Mouse (Mus musculus): ENCODE measurements around the gene Iqcj. TPM values are rescaled to one million over a fixed set of nuclear protein-coding genes. Genes with fewer than 3 reads are reported as not detected.
"Not testable (repeated sequence)": the region's sequence is repeated elsewhere in the genome, so short reads cannot be mapped to it uniquely, and the experiment has no call there.

Gene Iqcj
- polyA plus RNA-seq, 1 experiment: not detected

DNA sequence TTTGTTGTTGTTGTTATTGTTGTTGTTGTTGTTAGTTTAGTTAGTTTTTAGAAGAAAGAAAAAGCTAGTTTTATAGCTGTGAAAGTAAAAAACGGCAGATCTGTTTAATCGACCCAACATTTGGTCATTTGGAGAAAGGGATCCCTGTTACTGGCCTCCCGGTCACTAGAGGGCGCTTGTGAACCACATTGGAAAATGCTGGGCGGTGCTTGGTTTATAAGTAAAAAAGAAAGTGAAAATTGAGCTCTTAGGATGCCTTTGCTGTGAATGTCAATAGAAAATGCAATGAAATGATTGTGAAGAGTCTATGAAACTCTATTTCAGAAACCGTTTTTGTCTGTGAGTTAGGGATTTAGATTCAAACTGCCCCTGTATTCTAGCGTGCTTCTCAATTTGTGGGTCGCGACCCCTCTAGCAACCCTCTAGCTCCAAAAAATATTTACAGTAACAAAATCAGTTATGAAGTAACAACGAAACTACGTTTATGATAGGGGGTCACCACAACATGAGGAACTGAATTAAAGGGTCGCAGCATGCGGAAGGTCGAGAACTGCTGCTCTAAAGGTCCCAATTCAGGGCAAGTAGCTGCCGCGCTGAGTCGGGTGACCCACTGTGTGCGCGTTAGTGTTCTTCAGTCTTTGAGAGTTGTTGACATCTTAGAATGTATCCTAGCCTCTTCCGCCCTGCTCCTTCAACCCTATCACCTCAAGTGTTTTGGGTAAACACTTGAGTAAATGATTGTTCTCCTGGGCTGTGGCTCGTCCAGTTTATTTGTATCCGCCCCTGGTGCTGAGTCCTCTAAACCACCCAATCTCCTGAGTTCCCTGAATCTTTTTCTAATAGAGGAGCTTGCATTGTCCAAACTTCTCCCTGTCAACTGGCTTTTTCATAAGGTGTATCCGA lies 164.6 kb downstream of the Iqcj start:
- WGBS: 34% methylated on average over 23 of the region's 23 CpGs
- H3K4me1 ChIP-seq (ENCODE audit: control insufficient read depth, insufficient read depth, low read length): no peaks in the 10 kb centered on the region
- DNase-seq: peak; percentile 79
- TF ChIP-seq POLR2A (IDR thresholded peaks at IDR 0.05; ENCODE audit: borderline replicate concordance, extremely low read depth, low read depth, low read length): no peak
- peak; percentile 74 for TF ChIP-seq CTCF (IDR thresholded peaks at IDR 0.05; ENCODE audit: insufficient read depth, low read length)
- H3K4me3 ChIP-seq (replicated peaks; ENCODE audit: extremely low read depth, low read depth, low read length): peak overlapping the region; percentile 56

- Histone ChIP-seq H3K4me1 (ENCODE audit: control insufficient read depth, insufficient read depth, low read length) (no peaks in the 10 kb centered on the region), H3K4me3 (replicated peaks; ENCODE audit: extremely low read depth, low read depth, low read length) (no peak overlapping the region)
- 51% methylated on average over 2 of the region's 2 CpGs for WGBS
- DNase-seq: peak; percentile 17
- TF ChIP-seq CTCF (IDR thresholded peaks at IDR 0.05; ENCODE audit: insufficient read depth, low read length): peak; percentile 34
- no peak for TF ChIP-seq POLR2A (IDR thresholded peaks at IDR 0.05; ENCODE audit: borderline replicate concordance, extremely low read depth, low read depth, low read length)
Measured at GRCm38 (mm10) chr3:68059162-68059800, 167.3 kb downstream of the Iqcj start.

- no peak within 1 kb of the TSS for H3K4me3 ChIP-seq (replicated peaks; ENCODE audit: extremely low read depth, low read depth, low read length)
- DNase-seq: peak; percentile 12
- no peak for TF ChIP-seq CTCF (IDR thresholded peaks at IDR 0.05; ENCODE audit: insufficient read depth, low read length)
- TF ChIP-seq POLR2A (IDR thresholded peaks at IDR 0.05; ENCODE audit: borderline replicate concordance, extremely low read depth, low read depth, low read length): no peak
- 29% methylated on average over 12 of the region's 12 CpGs for WGBS
- H3K4me1 ChIP-seq (ENCODE audit: control insufficient read depth, insufficient read depth, low read length): no peaks in the 10 kb centered on the region
Measured at GRCm38 (mm10) chr3:68064731-68065130, 172.7 kb downstream of the Iqcj start, which contains the start of gene Schip1. Gene Schip1, plus strand, starts transcription at chr3:68064802.

GRCm38 (mm10) chr3:68071395-68072386 lies 179.7 kb downstream of the Iqcj start:
- H3K4me1 ChIP-seq (ENCODE audit: control insufficient read depth, insufficient read depth, low read length): no peaks in the 10 kb centered on the region
- no peak for TF ChIP-seq CTCF (IDR thresholded peaks at IDR 0.05; ENCODE audit: insufficient read depth, low read length)
- no peak for TF ChIP-seq POLR2A (IDR thresholded peaks at IDR 0.05; ENCODE audit: borderline replicate concordance, extremely low read depth, low read depth, low read length)

GRCm38 (mm10) chr3:68077406-68077805 lies 185.4 kb downstream of the Iqcj start:
- 66% methylated on average over 4 of the region's 4 CpGs for WGBS

More at GRCm38 (mm10) chr3:68071395-68072386, 179.7 kb downstream of the Iqcj start:
- 67% methylated on average over 9 of the region's 9 CpGs for WGBS
- no peak overlapping the region for H3K4me3 ChIP-seq (replicated peaks; ENCODE audit: extremely low read depth, low read depth, low read length)
- DNase-seq: no peak

DNA sequence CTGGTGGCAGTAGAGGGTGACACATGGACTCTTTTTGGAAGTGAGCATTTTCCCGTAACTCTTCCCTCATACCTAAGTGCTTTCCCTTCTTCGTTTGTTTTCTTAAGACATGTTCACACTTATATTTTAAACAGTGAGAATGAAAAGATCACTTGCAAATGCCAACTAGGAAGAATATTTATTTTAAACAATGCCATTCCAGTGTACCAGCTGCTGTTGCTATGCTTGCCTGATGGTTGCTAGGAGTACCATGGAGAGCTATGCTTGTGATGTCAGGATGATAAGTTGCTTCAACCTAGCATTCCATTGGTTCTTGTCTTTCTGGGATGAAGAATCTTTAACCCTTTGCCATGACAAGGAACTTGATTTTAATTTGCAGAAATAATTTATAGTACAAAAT lies 193.0 kb downstream of the Iqcj start:
- no peak for DNase-seq
- no peak for TF ChIP-seq CTCF (IDR thresholded peaks at IDR 0.05; ENCODE audit: insufficient read depth, low read length)
- no peak for TF ChIP-seq POLR2A (IDR thresholded peaks at IDR 0.05; ENCODE audit: borderline replicate concordance, extremely low read depth, low read depth, low read length)
- H3K4me1 ChIP-seq (ENCODE audit: control insufficient read depth, insufficient read depth, low read length): no peaks in the 10 kb centered on the region
- 70% methylated on average over 2 of the region's 2 CpGs for WGBS
- no peak overlapping the region for H3K4me3 ChIP-seq (replicated peaks; ENCODE audit: extremely low read depth, low read depth, low read length)

More at GRCm38 (mm10) chr3:68077406-68077805, 185.4 kb downstream of the Iqcj start:
- no peak for DNase-seq
- H3K4me1 ChIP-seq (ENCODE audit: control insufficient read depth, insufficient read depth, low read length): no peaks in the 10 kb centered on the region
- TF ChIP-seq POLR2A (IDR thresholded peaks at IDR 0.05; ENCODE audit: borderline replicate concordance, extremely low read depth, low read depth, low read length): no peak
- TF ChIP-seq CTCF (IDR thresholded peaks at IDR 0.05; ENCODE audit: insufficient read depth, low read length): no peak
- no peak overlapping the region for H3K4me3 ChIP-seq (replicated peaks; ENCODE audit: extremely low read depth, low read depth, low read length)

GRCm38 (mm10) chr3:68092108-68092507 lies 200.1 kb downstream of the Iqcj start:
- TF ChIP-seq CTCF (IDR thresholded peaks at IDR 0.05; ENCODE audit: insufficient read depth, low read length) (no peak), POLR2A (IDR thresholded peaks at IDR 0.05; ENCODE audit: borderline replicate concordance, extremely low read depth, low read depth, low read length) (no peak)
- WGBS: 79% methylated on average over 4 of the region's 4 CpGs
- no peak for DNase-seq
- no peak overlapping the region for H3K4me3 ChIP-seq (replicated peaks; ENCODE audit: extremely low read depth, low read depth, low read length)
- H3K4me1 ChIP-seq (ENCODE audit: control insufficient read depth, insufficient read depth, low read length): no peaks in the 10 kb centered on the region

- WGBS: 76% methylated on average over 4 of the region's 4 CpGs
- no peak for DNase-seq
- H3K4me3 ChIP-seq (replicated peaks; ENCODE audit: extremely low read depth, low read depth, low read length): no peak overlapping the region
- TF ChIP-seq POLR2A (IDR thresholded peaks at IDR 0.05; ENCODE audit: borderline replicate concordance, extremely low read depth, low read depth, low read length) (no peak), CTCF (IDR thresholded peaks at IDR 0.05; ENCODE audit: insufficient read depth, low read length) (no peak)
- H3K4me1 ChIP-seq (ENCODE audit: control insufficient read depth, insufficient read depth, low read length): no peaks in the 10 kb centered on the region; the same call in 1 of the 2 replicates
Measured at GRCm38 (mm10) chr3:68096724-68097431, 204.9 kb downstream of the Iqcj start.

GRCm38 (mm10) chr3:68099561-68099960 lies 207.5 kb downstream of the Iqcj start:
- 82% methylated on average over 6 of the region's 6 CpGs for WGBS
- not testable (repeated sequence) for H3K4me3 ChIP-seq (replicated peaks; ENCODE audit: extremely low read depth, low read depth, low read length); DNase-seq; H3K4me1 ChIP-seq (ENCODE audit: control insufficient read depth, insufficient read depth, low read length)

Data from lung, adult 2 months (tissue).